Mouse (Mus musculus): ENCODE data around the gene Tfeb.

The Tfeb gene

DNA sequence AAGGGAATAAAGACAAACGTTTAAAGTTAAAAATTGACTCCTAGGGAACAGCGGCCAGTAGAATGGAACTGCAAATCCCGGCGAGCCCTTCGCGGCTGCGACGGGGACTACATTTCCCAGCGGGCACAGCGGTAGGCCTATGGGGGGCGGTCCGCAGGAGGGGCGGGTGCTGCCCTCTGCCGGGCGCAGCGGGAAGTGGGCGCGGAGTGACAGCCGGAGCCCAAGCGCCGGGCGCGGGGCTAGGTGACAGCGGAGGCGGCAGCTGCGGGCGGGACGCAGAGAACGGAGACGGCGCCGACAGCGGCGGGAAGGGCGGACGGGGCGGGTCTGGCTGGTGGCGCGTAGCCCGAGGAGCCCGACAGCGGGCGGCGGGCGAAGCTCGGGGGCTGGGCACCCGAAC, at the start of gene Tfeb:
Gene Tfeb, plus strand, starts transcription at position 175 of the 400 bp plus-strand sequence.
- peak; percentile 97 to 98 for DNase-seq

GRCm38 (mm10) chr17:47687409-47688343, 49.2 kb upstream of the Tfeb start:
- DNase-seq = peak; percentile 96 to 97

DNA sequence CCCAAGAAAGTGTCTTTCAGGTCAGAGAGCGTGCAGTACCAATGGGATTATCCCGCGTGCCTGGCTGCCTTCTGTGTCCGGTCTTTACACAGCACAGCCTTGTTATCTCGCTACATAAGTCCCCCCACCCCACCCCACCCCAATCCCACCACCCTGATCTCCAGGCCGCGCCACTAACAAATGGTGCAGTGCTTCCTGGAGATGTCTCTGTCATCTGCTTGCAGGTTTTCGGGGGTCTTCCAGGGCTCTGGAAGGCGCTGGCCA, 48.6 kb upstream of the Tfeb start, which contains the start of gene Tomm6:
Gene Tomm6, minus strand, starts transcription at position 43 of the 264 bp plus-strand sequence.
- no peak for DNase-seq

DNA sequence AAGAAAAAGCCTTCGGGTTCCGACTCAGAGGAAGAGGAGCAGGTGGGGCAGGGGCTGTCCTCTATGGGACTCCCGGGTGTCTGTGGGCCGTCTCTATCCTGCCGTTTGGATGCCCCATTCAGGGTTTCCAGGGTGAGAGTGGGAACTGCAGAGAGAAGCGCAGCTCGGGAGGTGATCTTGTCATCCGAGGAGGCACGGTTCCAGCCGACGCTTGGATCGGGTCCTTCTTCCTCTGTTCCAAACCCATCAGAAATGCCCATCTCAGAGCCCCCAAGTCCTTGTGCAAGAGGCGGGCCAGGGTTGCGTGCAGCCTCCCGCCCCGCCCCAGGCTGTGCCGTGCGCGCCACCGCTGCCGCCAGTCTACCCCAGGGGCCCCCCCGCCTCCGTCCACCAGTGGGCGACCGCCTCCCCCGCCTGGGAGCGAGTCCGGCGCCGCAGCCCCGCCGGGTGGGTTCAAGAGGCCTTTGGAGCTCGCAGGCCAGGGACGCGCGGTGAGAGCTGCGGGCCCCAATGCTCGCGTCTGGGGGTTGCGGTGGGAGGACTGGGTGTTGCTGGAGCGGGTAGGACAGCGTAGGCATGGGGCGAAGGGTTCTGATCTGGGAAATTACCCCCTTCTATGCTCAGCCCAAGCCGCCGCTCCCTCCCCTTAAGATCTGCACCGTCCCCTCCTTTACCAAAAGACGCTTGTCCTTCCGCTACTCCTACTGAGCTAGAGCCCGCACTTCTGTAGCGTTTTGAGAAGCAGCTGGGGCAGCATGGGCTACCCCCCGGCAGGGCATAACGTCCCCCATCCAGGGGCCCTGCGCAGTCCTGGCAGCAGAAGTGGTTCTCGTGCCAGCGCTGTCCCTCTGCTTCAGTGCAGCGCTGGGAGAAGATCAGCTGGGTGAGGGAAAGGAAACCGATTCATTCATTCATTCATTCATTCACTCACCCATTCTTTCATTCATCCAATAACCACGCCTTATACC, 47.9 kb upstream of the Tfeb start, which contains the start of gene Frs3:
Gene Frs3, plus strand, starts transcription at position 423 of the 968 bp plus-strand sequence.
- DNase-seq = peak; percentile 83 to 88

DNA sequence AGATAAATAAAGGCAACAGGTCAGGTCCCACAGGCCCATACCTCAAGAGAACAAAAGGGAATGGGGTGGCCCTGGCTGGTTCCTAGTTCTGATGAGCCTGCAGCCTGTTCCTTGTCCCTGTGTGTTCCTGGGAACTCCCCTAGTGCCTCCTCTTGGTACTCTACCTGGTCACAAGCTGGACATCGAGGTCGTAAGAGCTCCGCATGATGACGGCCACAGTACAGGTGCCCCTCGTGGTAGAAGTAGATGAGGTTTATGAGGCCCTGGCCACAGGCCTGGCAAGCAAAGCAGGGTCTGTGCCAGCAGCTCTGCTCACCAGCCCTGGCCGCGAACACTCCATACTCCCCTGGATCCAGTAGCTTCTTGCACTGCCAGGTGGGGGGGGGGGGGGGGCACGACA, 46.9 kb upstream of the Tfeb start:
- no peak for DNase-seq

DNA sequence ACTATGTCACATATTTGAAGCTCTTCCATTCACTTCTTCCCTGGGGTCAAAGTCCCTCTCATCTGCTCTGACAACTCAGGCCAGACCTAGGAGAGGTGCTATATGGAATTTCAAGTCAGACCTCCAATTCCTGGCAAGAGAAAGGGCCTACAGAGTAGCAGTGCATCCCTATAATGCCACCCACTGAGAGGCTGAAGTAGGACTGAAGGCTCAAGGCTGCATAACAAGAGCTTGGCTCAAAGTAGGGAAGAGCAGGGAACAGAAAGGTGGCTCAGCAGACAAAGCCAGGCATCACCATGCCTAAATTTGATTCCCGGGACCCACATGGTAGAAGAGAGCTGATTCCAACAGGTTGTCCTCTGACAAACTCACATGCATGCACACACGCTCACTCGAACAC, 45.2 kb upstream of the Tfeb start:
- no peak for DNase-seq

DNA sequence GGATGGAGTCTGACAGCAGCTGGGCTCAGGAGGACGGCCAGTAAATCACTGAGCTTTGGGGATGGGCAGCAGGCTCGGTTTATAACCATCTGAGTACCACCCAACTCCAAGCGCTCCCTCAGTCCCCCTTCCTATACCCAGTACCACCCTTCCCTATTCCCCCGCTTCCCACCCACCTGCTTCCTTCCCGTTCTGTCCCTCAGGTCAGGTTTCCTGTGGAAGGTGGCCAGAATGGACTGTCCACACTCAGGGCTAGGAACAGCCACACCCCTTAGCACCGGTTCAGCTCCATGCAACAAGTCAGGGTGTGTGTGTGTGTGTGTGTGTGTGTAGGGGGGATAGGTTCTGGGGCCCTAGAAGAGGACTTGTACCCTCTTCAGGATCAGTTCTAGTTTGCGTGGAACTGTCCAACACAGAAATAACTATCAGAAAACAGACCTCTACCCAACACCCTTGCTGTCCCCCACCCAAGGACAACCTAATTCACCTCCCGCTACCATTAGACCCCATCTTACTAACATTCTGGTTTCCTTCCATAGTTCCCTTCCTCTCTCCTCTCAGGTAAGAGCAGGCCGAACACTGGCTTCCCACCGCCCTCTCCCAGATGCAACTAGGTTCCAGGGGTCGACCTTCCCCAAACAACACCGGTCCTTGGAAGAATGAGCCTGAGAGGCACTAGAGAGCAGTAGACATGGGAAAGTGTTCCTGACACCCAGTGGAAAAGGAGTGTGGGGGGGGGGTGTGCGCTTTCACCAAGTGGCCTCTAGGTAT, 43.0 kb upstream of the Tfeb start:
- peak in 1 of 2 experiments; percentile 34 for DNase-seq

DNA sequence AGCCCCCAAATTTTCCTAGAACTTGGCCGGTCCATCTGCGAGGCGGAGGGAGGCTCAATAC, 42.6 kb upstream of the Tfeb start, which contains the start of gene Gm21981:
Gene Gm21981, minus strand, starts transcription at position 14 of the 61 bp plus-strand sequence.
- no peak for DNase-seq

DNA sequence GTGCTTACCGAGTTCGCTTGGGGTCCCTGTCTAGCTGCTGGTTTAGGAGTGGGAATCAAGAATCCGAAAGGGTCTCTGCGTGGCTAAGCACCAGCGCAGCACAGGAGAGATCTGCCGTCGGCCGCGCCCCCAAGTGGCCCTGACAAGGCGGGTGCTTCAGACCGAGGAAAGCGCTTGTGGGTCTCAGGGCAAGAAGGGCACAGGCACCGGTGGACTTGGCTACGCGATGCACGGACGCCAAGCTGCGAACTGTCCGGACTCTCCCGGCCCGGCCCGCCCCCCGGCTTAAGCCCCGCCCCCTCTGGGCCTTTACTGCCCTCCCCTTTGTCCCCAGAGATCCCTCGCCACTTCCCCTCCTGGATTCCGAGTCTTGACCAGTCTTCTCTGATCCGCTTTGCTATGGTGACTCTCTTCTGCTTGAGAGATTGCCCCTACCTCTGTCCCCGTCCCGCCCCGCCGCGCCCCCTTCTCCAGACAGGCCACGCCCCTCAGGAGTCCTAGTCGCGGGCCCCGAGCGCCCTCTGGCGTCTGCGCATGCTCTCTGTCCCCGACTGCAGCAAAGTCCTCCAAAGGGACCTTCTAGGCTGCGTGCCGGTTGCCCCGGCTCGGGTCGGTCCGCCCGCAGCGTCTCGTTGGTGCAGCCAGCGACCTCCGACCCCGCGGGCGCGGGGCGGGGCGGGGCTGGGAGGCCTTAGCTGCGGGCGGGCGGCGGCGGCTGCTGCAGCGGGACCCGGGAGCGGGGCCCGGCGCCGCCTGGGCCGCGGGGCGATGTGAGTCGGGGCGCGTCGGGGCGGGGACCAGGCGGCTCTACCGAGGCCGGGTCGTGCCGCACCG, 42.1 kb upstream of the Tfeb start, which contains the start of gene Prickle4:
Gene Prickle4, minus strand, starts transcription at position 234 of the 834 bp plus-strand sequence.
- DNase-seq = peak; percentile 98

GRCm38 (mm10) chr17:47695337-47695710, 41.5 kb upstream of the Tfeb start:
- no peak for DNase-seq

DNA sequence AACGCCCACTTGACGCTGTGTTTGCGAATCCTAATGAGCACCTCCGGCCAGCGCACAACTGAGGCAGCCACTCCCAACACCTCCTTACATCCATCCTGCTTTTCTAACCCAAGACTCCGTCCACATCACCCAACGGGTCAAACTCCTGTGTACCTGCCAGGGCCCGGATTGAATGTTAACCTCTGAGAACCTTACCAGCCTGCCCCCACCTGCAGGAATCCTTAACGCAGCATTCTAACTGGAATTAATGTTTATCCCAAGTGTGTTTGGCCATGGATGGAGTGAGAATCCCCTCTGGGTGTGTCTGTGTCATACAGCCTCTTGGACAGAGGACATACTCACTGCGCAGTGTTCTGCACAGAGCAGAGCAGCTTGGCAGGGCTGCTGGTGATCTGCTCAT, 38.7 kb upstream of the Tfeb start:
- no peak for DNase-seq

- no peak for DNase-seq
Observed at GRCm38 (mm10) chr17:47699055-47699454, 37.8 kb upstream of the Tfeb start.

- DNase-seq = peak in 1 of 2 experiments; percentile 20
Observed at GRCm38 (mm10) chr17:47701793-47702192, 35.0 kb upstream of the Tfeb start.

- DNase-seq = peak in 1 of 2 experiments; percentile 39
Observed at GRCm38 (mm10) chr17:47702548-47703345, 34.1 kb upstream of the Tfeb start.

DNA sequence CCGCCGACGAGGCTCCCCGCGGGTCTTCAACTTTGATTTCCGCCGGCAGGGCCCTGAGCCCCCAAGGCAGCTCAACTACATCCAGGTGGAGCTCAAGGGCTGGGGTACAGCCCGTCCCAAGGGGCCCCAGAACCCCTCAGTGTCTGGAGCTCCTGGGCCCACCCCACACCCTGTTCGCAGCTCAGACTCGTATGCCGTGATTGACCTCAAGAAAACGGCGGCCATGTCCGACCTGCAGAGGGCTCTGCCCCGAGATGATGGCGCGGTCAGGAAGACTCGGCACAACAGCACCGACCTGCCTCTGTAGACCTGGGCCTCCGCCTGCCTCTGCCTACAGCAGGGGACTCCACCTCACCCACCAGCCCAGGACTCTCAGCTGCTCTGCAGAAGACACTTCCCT, 33.3 kb upstream of the Tfeb start:
- DNase-seq = peak in 1 of 2 experiments; percentile 21

- DNase-seq = no peak
Observed at GRCm38 (mm10) chr17:47704692-47705091, 32.1 kb upstream of the Tfeb start.

- DNase-seq = peak; percentile 39 to 67
Observed at GRCm38 (mm10) chr17:47706196-47706595, 30.6 kb upstream of the Tfeb start.

DNA sequence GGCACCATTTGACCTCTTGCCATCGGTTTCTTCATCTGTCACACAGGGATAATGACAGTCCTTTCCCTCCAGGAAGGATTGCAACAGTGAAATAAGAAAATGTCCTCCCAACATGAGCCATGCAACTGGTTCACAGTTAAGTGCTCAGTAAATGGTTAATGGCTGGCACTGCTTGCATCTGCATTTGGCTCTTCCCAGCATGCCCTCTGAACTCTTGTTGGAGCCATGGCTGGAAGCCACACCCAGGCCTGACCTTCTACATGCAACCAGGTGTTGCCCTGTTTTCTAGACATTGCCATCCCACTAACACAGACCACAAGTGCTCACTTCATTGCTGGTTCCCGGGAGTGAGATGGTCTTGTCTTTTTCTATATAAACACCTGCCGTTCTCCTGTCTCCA, 28.9 kb upstream of the Tfeb start:
- no peak for DNase-seq

- no peak for DNase-seq
Observed at GRCm38 (mm10) chr17:47708972-47709371, 27.9 kb upstream of the Tfeb start.

DNA sequence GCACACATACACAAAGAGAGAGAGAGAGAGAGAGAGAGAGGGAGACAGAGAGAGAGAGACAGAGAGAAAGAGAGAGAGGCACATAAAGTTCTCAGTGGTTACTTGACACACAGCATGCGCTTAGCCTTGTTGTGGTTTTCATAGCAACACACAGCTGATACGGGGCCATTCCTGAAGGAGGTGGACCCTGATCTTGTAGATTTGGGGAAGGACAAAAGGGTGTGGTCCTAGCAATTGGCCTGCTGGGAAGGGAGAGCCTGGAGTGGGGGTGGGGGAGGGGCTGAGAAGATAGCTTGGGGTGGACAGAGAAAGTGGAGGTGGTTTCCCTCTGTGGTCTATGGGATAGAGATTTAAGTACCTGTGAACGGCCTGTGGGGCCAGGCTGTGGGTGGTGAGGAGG, 26.8 kb upstream of the Tfeb start:
- DNase-seq = no peak

- DNase-seq = no peak
Observed at GRCm38 (mm10) chr17:47711883-47712282, 24.9 kb upstream of the Tfeb start.

All from lung, postnatal 4 days (tissue).